Mouse (Mus musculus) C2C12 (cell line): Measurements from ENCODE around the gene BC051019. TPM values are rescaled to one million over a fixed set of nuclear protein-coding genes. Genes with fewer than 3 reads are reported as not detected.
A peak's percentile ranks its signal among the peaks of the same experiment; 100 is the strongest.

ENCODE experiments used
- H3K27me3 ChIP-seq: one replicate; pipeline ENCODE4 v1.6.1; 2011; ENCODE audit not compliant: control insufficient read depth, insufficient read depth, insufficient read length
- H3K36me3 ChIP-seq: one replicate; pipeline ENCODE4 v1.6.1; 2011; ENCODE audit not compliant: control insufficient read depth, insufficient read depth
- H3K4me3 ChIP-seq: one replicate; pipeline ENCODE4 v1.5.1; 2011; ENCODE audit warnings: mild to moderate bottlenecking, control low read depth; ENCODE audit not compliant: poor library complexity, insufficient read depth, severe bottlenecking
- H3K79me2 ChIP-seq: one replicate; pipeline ENCODE4 v1.6.1; 2011; ENCODE audit not compliant: control insufficient read depth, insufficient read depth
- H3K79me3 ChIP-seq: one replicate; pipeline ENCODE4 v1.6.1; 2011; ENCODE audit warnings: low read depth, control low read depth
- H3ac ChIP-seq: one replicate; pipeline ENCODE3; 2011; ENCODE audit warnings: low read depth; ENCODE audit not compliant: control insufficient read depth, insufficient read length
- CEBPB ChIP-seq: IDR thresholded peaks from one replicate; pipeline ENCODE4 v1.6.1; 2011; ENCODE audit warnings: low read depth, mild to moderate bottlenecking, control low read depth, moderate library complexity
- CTCF ChIP-seq: IDR thresholded peaks from one replicate; pipeline ENCODE4 v1.5.1; 2011; ENCODE audit not compliant: control insufficient read depth, insufficient read depth, insufficient read length
- FOSL1 ChIP-seq: IDR thresholded peaks from one replicate; pipeline ENCODE4 v1.8.0; 2011; ENCODE audit warnings: mild to moderate bottlenecking, low read length; ENCODE audit not compliant: poor library complexity, insufficient read depth, severe bottlenecking
- MAX ChIP-seq: IDR thresholded peaks from one replicate; pipeline ENCODE4 v1.6.1; 2011; ENCODE audit warnings: mild to moderate bottlenecking, control low read depth
- MYOD1 ChIP-seq: IDR thresholded peaks from one replicate; pipeline ENCODE4 v1.6.1; 2011; ENCODE audit warnings: low read depth; ENCODE audit not compliant: control insufficient read depth, insufficient read length
- MYOG ChIP-seq: IDR thresholded peaks from one replicate; pipeline ENCODE4 v1.6.1; 2011; ENCODE audit not compliant: control insufficient read depth, insufficient read length; ENCODE audit errors: extremely low read depth
- USF1 ChIP-seq: IDR thresholded peaks from one replicate; pipeline ENCODE4 v1.6.1; 2011; ENCODE audit warnings: low read depth, mild to moderate bottlenecking, control low read depth, moderate library complexity
- polyA plus RNA-seq: library from polyadenylated mRNA; unstranded; fragments of >200 nt; fragmentation: generic; extraction: Trizol; gene quantifications from one replicate; pipeline ENCODE4 v1.2.1, GENCODE M21; 2012; ENCODE audit warnings: missing spikeins

The BC051019 gene
- polyA plus RNA-seq, 1 experiment, result 0.35 TPM

DNA sequence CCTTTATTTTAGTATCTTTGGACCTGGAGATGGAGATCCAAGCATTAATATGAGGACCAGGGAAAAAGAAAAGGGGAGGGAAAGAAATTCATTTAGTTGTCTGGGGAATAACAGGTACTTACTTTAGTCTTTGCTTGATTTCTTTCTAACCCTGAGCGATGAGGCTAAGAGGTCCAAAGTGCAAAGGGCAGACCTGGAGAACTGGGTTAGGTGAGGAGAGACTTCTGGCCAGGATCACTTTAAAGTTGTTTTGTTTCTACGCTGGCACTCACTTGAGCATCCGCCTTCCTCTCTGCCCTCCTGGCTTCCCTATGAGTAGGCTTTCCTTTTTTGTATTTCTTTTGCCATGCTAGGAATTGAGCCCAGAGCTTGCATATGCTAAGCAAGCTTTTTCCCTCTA, 32.6 kb upstream of the BC051019 start:
- Histone ChIP-seq H3K79me3 (no peaks in the 10 kb centered on the region), H3K36me3 (no peaks in the 10 kb centered on the region), H3K27me3 (no peaks in the 10 kb centered on the region), H3ac (no peak overlapping the region), H3K79me2 (no peaks in the 10 kb centered on the region), H3K4me3 (no peak overlapping the region)
- no peak for TF ChIP-seq USF1
- TF ChIP-seq FOSL1, result no peak
- no peak for TF ChIP-seq CEBPB
- no peak for TF ChIP-seq MYOG
- TF ChIP-seq MYOD1, result no peak
- no peak for TF ChIP-seq MAX
- no peak for TF ChIP-seq CTCF

DNA sequence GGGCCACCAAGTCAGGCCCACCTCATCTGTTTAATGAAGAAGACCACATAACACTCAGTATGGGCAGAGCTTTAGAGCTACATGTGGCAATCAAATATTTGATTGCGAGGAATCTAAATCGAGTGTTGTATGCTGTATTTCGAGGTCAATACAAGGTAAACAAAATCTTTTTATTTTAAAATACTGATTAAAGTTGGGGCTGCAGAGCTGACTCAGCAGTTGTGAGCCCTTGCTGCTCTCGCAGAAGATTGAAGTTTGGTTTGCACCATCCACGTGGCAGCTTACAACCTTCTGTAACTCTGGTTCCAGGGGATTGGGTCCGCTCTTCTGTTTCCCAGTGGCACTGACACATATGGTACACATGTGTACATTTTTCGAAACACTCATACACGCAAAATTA, 30.4 kb upstream of the BC051019 start:
- Histone ChIP-seq H3K27me3 (no peaks in the 10 kb centered on the region), H3ac (no peak overlapping the region), H3K79me2 (no peaks in the 10 kb centered on the region), H3K36me3 (no peaks in the 10 kb centered on the region), H3K79me3 (no peaks in the 10 kb centered on the region), H3K4me3 (no peak overlapping the region)
- TF ChIP-seq CTCF, result no peak
- TF ChIP-seq FOSL1, result no peak
- TF ChIP-seq MYOG, result no peak
- TF ChIP-seq CEBPB, result no peak
- TF ChIP-seq USF1, result no peak
- no peak for TF ChIP-seq MAX
- no peak for TF ChIP-seq MYOD1

- no peaks in the 10 kb centered on the region for H3K79me3 ChIP-seq
- H3K79me2 ChIP-seq, result no peaks in the 10 kb centered on the region
- H3ac ChIP-seq, result peak within 1 kb of the TSS; percentile 94
- no peaks in the 10 kb centered on the region for H3K27me3 ChIP-seq
- peak within 1 kb of the TSS; percentile 68 for H3K4me3 ChIP-seq
- TF ChIP-seq USF1 (no peak), MYOG (no peak), CEBPB (no peak), MYOD1 (no peak), FOSL1 (no peak), MAX (no peak), CTCF (no peak)
- no peaks in the 10 kb centered on the region for H3K36me3 ChIP-seq
Observed at GRCm38 (mm10) chr7:109752008-109752925, 28.6 kb upstream of the BC051019 start, which contains the start of gene Tmem9b. Gene Tmem9b, minus strand, starts transcription at chr7:109752875.

DNA sequence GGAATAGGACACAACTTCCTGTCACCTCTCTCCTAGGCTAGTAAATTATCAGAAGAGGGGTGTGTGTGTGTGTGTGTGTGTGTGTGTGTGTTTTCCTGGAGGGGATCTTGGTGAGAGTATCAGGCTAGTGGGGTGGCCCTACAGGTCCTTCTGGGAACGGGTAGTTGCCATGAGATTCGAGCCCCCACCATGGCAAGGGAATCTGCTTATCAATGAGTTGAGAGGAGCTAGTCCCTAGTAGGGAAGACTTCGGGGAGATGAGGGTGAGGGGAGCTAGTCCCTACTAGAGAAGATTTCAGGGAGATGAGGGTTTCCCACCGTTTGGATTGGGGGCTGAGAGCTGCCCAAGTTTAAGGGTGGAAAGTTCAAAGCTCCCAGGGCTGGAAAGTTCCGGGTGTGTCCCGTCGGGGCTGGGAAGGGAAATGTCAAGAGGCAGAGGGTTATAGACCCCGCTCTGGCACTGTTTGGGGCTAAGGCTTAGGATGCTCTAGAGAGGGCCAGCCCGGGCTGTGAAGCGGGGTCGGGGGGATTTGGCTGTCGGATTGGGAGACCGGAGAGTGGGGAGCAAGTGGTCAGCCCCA, 27.9 kb upstream of the BC051019 start:
- Histone ChIP-seq H3K79me3 (no peaks in the 10 kb centered on the region), H3ac (peak overlapping the region; percentile 94), H3K36me3 (no peaks in the 10 kb centered on the region), H3K27me3 (no peaks in the 10 kb centered on the region), H3K4me3 (peak overlapping the region; percentile 68), H3K79me2 (no peaks in the 10 kb centered on the region)
- TF ChIP-seq MAX (no peak), CEBPB (no peak), CTCF (no peak), FOSL1 (no peak), MYOD1 (no peak), MYOG (no peak), USF1 (no peak)

GRCm38 (mm10) chr7:109747747-109748146, 24.1 kb upstream of the BC051019 start:
- no peak for TF ChIP-seq CTCF
- no peak for TF ChIP-seq CEBPB
- no peak for TF ChIP-seq MYOG
- no peak for TF ChIP-seq FOSL1
- TF ChIP-seq USF1, result no peak
- TF ChIP-seq MYOD1, result no peak
- TF ChIP-seq MAX, result no peak
- no peak overlapping the region for H3ac ChIP-seq
- no peaks in the 10 kb centered on the region for H3K79me3 ChIP-seq
- H3K36me3 ChIP-seq, result peaks cover 13% of the 10 kb centered on the region
- no peaks in the 10 kb centered on the region for H3K27me3 ChIP-seq
- H3K79me2 ChIP-seq, result no peaks in the 10 kb centered on the region
- H3K4me3 ChIP-seq, result no peak overlapping the region
